Mouse (Mus musculus) G1E (cell line): ENCODE results near the gene Lims1. TPM values are rescaled to one million over a fixed set of nuclear protein-coding genes. Genes with fewer than 3 reads are reported as not detected.

Experiments used
- ATAC-seq: 2 replicates; pipeline ENCODE4 v1.8.0; 2016; ENCODE audit warnings: mild to moderate bottlenecking; ENCODE audit not compliant: insufficient number of reproducible peaks, poor library complexity, low FRiP score, severe bottlenecking; ENCODE audit errors: extremely low read depth
- DNase-seq: peaks from one replicate; pipeline ENCODE4 v3.0.0; 2012; ENCODE audit warnings: low spot score
- H3K27me3 ChIP-seq: 2 replicates; pipeline ENCODE4 v1.6.1; 2012; ENCODE audit warnings: mild to moderate bottlenecking, low read length, inconsistent platforms; ENCODE audit not compliant: insufficient read depth
- H3K36me3 ChIP-seq: replicated peaks from 2 replicates; pipeline ENCODE3; 2012; ENCODE audit warnings: mild to moderate bottlenecking, inconsistent platforms
- H3K4me1 ChIP-seq: 2 replicates; pipeline ENCODE4 v1.6.1; 2012; ENCODE audit warnings: low read depth, low read length, inconsistent platforms, mixed read lengths; ENCODE audit not compliant: insufficient read depth
- H3K4me3 ChIP-seq: 2 replicates; pipeline ENCODE4 v1.5.1; 2012; ENCODE audit warnings: low read depth, mild to moderate bottlenecking, inconsistent platforms, low read length, moderate library complexity, mixed read lengths
- H3K9me3 ChIP-seq: replicated peaks from 2 replicates; pipeline ENCODE4 v1.6.1; 2012; ENCODE audit warnings: inconsistent platforms
- CTCF ChIP-seq: IDR thresholded peaks from 2 replicates; pipeline ENCODE4 v1.5.1; 2012; ENCODE audit warnings: low read depth, low read length, inconsistent platforms, mixed read lengths
- GATA1 ChIP-seq: IDR thresholded peaks from 2 replicates; pipeline ENCODE4 v1.6.1; 2012; ENCODE audit warnings: borderline replicate concordance, low read length, inconsistent platforms, mixed read lengths
- GATA2 ChIP-seq: IDR thresholded peaks from 2 replicates; pipeline ENCODE4 v1.6.1; 2012; ENCODE audit warnings: low read depth, low read length, inconsistent platforms, borderline replicate concordance
- POLR2AphosphoS5 ChIP-seq: IDR thresholded peaks from 2 replicates; pipeline ENCODE4 v1.6.1; 2012; ENCODE audit warnings: low read depth, low read length, inconsistent platforms; ENCODE audit not compliant: insufficient replicate concordance
- TAL1 ChIP-seq: conservative IDR thresholded peaks from 2 replicates; pipeline ENCODE4 v1.6.1; 2012; ENCODE audit warnings: low read depth, low read length, inconsistent platforms, mixed read lengths
- polyA plus RNA-seq: library from polyadenylated mRNA; stranded (reverse); fragments of >175 nt; gene quantifications from 2 replicates; pipeline ENCODE4 v1.2.3, GENCODE M21; 2012
- total RNA-seq, 2 experiments: library from RNA; stranded (forward) in 1 of 2; stranded (reverse) in 1 of 2; fragments of 200-1000 nt in 1 of 2; fragments of >200 nt in 1 of 2; fragmentation: Nextera tagmentation in 1 of 2; gene quantifications; 2 replicates each; pipeline ENCODE4 v1.2.3; 2014 to 2017

Gene Lims1
- total and polyA plus RNA-seq, 3 experiments = 1.6 to 81.3 (median 64.7) TPM

- Histone ChIP-seq H3K4me1 (no peaks in the 10 kb centered on the region), H3K27me3 (no peaks in the 10 kb centered on the region), H3K36me3 (peaks cover 80% of the 10 kb centered on the region), H3K4me3 (no peak overlapping the region), H3K9me3 (no peaks in the 10 kb centered on the region)
- ATAC-seq (no peak), DNase-seq (no peak)
- TF ChIP-seq GATA1 (no peak), TAL1 (no peak), GATA2 (no peak), CTCF (no peak), POLR2AphosphoS5 (no peak)
Measured at GRCm38 (mm10) chr10:58405949-58406305, 82.7 kb downstream of the Lims1 start.

- TF ChIP-seq POLR2AphosphoS5 = no peak
- TF ChIP-seq TAL1 = no peak
- TF ChIP-seq CTCF = no peak
- TF ChIP-seq GATA2 = no peak
- TF ChIP-seq GATA1 = no peak
- Histone ChIP-seq H3K4me3 (no peak overlapping the region), H3K9me3 (no peaks in the 10 kb centered on the region), H3K27me3 (no peaks in the 10 kb centered on the region), H3K4me1 (no peaks in the 10 kb centered on the region), H3K36me3 (peaks cover 71% of the 10 kb centered on the region)
- DNase-seq (no peak), ATAC-seq (no peak)
Measured at GRCm38 (mm10) chr10:58412331-58412730, 89.1 kb downstream of the Lims1 start.

GRCm38 (mm10) chr10:58412852-58413251 lies 89.6 kb downstream of the Lims1 start:
- DNase-seq = no peak
- Histone ChIP-seq H3K36me3 (peaks cover 71% of the 10 kb centered on the region), H3K4me3 (no peak overlapping the region), H3K9me3 (no peaks in the 10 kb centered on the region), H3K4me1 (no peaks in the 10 kb centered on the region), H3K27me3 (no peaks in the 10 kb centered on the region)
- no peak for TF ChIP-seq CTCF
- no peak for TF ChIP-seq TAL1
- TF ChIP-seq POLR2AphosphoS5 = no peak
- TF ChIP-seq GATA2 = no peak
- TF ChIP-seq GATA1 = no peak
- ATAC-seq = no peak

- H3K4me1 ChIP-seq = no peaks in the 10 kb centered on the region
- ATAC-seq (no peak), DNase-seq (no peak)
- peaks cover 55% of the 10 kb centered on the region for H3K36me3 ChIP-seq
- no peaks in the 10 kb centered on the region for H3K27me3 ChIP-seq
- no peaks in the 10 kb centered on the region for H3K9me3 ChIP-seq
- H3K4me3 ChIP-seq = no peak overlapping the region
- TF ChIP-seq GATA1 = no peak
- TF ChIP-seq TAL1 = no peak
- TF ChIP-seq GATA2 = no peak
- no peak for TF ChIP-seq POLR2AphosphoS5
- no peak for TF ChIP-seq CTCF
Measured at GRCm38 (mm10) chr10:58416702-58417101, 93.4 kb downstream of the Lims1 start.

GRCm38 (mm10) chr10:58418290-58418971 lies 95.2 kb downstream of the Lims1 start:
- DNase-seq = no peak

GRCm38 (mm10) chr10:58427930-58428329 lies 104.7 kb downstream of the Lims1 start:
- H3K4me3 ChIP-seq = no peak overlapping the region
- H3K36me3 ChIP-seq = peaks cover 26% of the 10 kb centered on the region
- ATAC-seq (no peak), DNase-seq (no peak)
- H3K4me1 ChIP-seq = no peaks in the 10 kb centered on the region
- no peaks in the 10 kb centered on the region for H3K27me3 ChIP-seq
- TF ChIP-seq GATA2 = no peak
- no peaks in the 10 kb centered on the region for H3K9me3 ChIP-seq

More at GRCm38 (mm10) chr10:58418290-58418971, 95.2 kb downstream of the Lims1 start:
- H3K27me3 ChIP-seq = no peaks in the 10 kb centered on the region
- no peak overlapping the region for H3K4me3 ChIP-seq
- peaks cover 54% of the 10 kb centered on the region for H3K36me3 ChIP-seq
- no peak for TF ChIP-seq CTCF
- no peak for TF ChIP-seq TAL1
- TF ChIP-seq GATA2 = no peak
- no peak for TF ChIP-seq GATA1
- no peak for TF ChIP-seq POLR2AphosphoS5
- no peaks in the 10 kb centered on the region for H3K4me1 ChIP-seq
- H3K9me3 ChIP-seq = no peaks in the 10 kb centered on the region
- no peak for ATAC-seq

- TF ChIP-seq GATA1 (no peak), GATA2 (no peak), TAL1 (no peak), POLR2AphosphoS5 (no peak), CTCF (no peak)
- peak; percentile 10 for DNase-seq
- Histone ChIP-seq H3K36me3 (no peaks in the 10 kb centered on the region), H3K27me3 (no peaks in the 10 kb centered on the region), H3K4me1 (peaks cover 11% of the 10 kb centered on the region), H3K4me3 (peak overlapping the region; percentile 87), H3K9me3 (no peaks in the 10 kb centered on the region)
- ATAC-seq = no peak
Measured at GRCm38 (mm10) chr10:58445850-58446249, 122.6 kb downstream of the Lims1 start.
